Mouse (Mus musculus): Measurements from ENCODE around the gene Litaf. TPM values are rescaled to one million over a fixed set of nuclear protein-coding genes. Genes with fewer than 3 reads are reported as not detected.
"Not testable (repeated sequence)": the region's sequence is repeated elsewhere in the genome, so short reads cannot be mapped to it uniquely, and the experiment has no call there.

The Litaf gene
- polyA plus RNA-seq, 1 experiment from 2014 or later, result 31.6 TPM

GRCm38 (mm10) chr16:10967756-10968155, 98.2 kb downstream of the Litaf start:
- peaks cover 21% of the 10 kb centered on the region for H3K36me3 ChIP-seq
- H3K27me3 ChIP-seq, result no peaks in the 10 kb centered on the region
- no peaks in the 10 kb centered on the region for H3K9me3 ChIP-seq (replicated peaks)
- H3K4me1 ChIP-seq (replicated peaks), result peaks cover 50% of the 10 kb centered on the region
- no peak overlapping the region for H3K9ac ChIP-seq
- no peak for ATAC-seq (ENCODE audit: low read depth)
- 79% methylated on average over 7 of the region's 7 CpGs for WGBS (ENCODE audit: insufficient replicate concordance)
- no peak overlapping the region for H3K4me3 ChIP-seq (replicated peaks)
- no peak overlapping the region for H3K27ac ChIP-seq
- DNase-seq, result no peak
- no peak overlapping the region for H3K4me2 ChIP-seq

- Histone ChIP-seq H3K27ac (no peak overlapping the region), H3K9ac (no peak overlapping the region), H3K36me3 (peaks cover 27% of the 10 kb centered on the region), H3K4me1 (replicated peaks) (peaks cover 50% of the 10 kb centered on the region), H3K4me3 (replicated peaks) (no peak overlapping the region), H3K4me2 (no peak overlapping the region), H3K27me3 (no peaks in the 10 kb centered on the region), H3K9me3 (replicated peaks) (no peaks in the 10 kb centered on the region)
- WGBS (ENCODE audit: insufficient replicate concordance), result 60% methylated on average over 6 of the region's 6 CpGs
- DNase-seq (no peak), ATAC-seq (ENCODE audit: low read depth) (no peak)
Observed at GRCm38 (mm10) chr16:10967013-10967412, 98.9 kb downstream of the Litaf start.

DNA sequence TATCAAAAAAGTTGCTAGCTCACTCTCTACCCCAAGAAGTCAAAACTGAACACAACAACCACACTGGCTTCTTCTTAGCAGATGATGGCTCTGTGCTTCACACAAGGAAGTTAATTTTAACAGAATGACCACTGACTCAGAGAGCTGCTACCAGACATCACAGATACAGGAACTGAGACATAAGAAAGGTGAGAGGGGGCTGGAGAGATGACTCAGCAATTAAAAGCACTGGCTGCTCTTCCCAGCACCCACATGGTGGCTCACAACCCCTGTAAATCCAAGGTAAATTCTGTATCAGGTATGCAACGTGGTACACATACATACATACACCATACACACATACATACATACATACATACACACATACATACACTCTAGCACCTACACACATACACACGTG, 100.9 kb downstream of the Litaf start:
- Histone ChIP-seq H3K4me1 (replicated peaks) (peaks cover 35% of the 10 kb centered on the region), H3K4me3 (replicated peaks) (no peak overlapping the region), H3K27ac (no peak overlapping the region), H3K9ac (no peak overlapping the region), H3K4me2 (no peak overlapping the region), H3K9me3 (replicated peaks) (no peaks in the 10 kb centered on the region), H3K27me3 (no peaks in the 10 kb centered on the region), H3K36me3 (peaks cover 42% of the 10 kb centered on the region)
- ATAC-seq (ENCODE audit: low read depth) (no peak), DNase-seq (no peak)
- WGBS (ENCODE audit: insufficient replicate concordance), result 60% methylated on average over 2 of the region's 2 CpGs

DNA sequence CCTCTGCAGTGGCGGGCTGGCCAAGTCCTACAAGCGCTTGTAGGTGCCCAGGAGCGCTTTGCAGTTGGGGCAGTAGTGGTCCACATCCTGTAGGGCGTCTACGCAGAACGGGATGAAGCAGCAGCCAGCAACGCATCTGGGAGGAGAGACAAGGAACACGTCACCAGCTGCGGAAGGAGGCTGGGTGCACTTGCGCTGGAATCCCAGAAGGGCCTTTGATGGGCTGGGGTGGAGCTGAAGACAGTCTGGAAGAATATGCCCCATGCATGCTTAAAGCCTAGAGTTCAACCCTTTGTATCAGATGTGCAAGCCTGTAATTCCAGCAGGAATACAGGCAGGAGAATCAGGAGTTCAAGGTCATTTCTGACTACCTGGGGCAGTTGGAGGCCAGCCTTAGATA, 105.0 kb downstream of the Litaf start:
- H3K27me3 ChIP-seq, result no peaks in the 10 kb centered on the region
- H3K36me3 ChIP-seq, result peaks cover 50% of the 10 kb centered on the region
- ATAC-seq (ENCODE audit: low read depth) (no peak), DNase-seq (no peak)
- H3K4me3 ChIP-seq (replicated peaks), result no peak overlapping the region
- H3K9ac ChIP-seq, result no peak overlapping the region
- no peak overlapping the region for H3K27ac ChIP-seq
- H3K9me3 ChIP-seq (replicated peaks), result no peaks in the 10 kb centered on the region
- H3K4me2 ChIP-seq, result no peak overlapping the region
- H3K4me1 ChIP-seq (replicated peaks), result peaks cover 15% of the 10 kb centered on the region
- whole genome bisulfite sequencing (ENCODE audit: insufficient replicate concordance), result 78% methylated on average over 10 of the region's 10 CpGs

GRCm38 (mm10) chr16:10958763-10959440, 107.1 kb downstream of the Litaf start:
- no peak for DNase-seq
- H3K9ac ChIP-seq, result no peak overlapping the region
- H3K4me3 ChIP-seq (replicated peaks), result no peak overlapping the region
- H3K36me3 ChIP-seq, result peaks cover 43% of the 10 kb centered on the region
- WGBS (ENCODE audit: insufficient replicate concordance), result 77% methylated on average over 7 of the region's 7 CpGs
- H3K27ac ChIP-seq, result no peak overlapping the region
- no peaks in the 10 kb centered on the region for H3K9me3 ChIP-seq (replicated peaks)
- H3K4me1 ChIP-seq (replicated peaks), result peaks cover 8% of the 10 kb centered on the region; the same call in 1 of the 2 replicates
- H3K27me3 ChIP-seq, result no peaks in the 10 kb centered on the region
- no peak overlapping the region for H3K4me2 ChIP-seq
- ATAC-seq (ENCODE audit: low read depth), result no peak

DNA sequence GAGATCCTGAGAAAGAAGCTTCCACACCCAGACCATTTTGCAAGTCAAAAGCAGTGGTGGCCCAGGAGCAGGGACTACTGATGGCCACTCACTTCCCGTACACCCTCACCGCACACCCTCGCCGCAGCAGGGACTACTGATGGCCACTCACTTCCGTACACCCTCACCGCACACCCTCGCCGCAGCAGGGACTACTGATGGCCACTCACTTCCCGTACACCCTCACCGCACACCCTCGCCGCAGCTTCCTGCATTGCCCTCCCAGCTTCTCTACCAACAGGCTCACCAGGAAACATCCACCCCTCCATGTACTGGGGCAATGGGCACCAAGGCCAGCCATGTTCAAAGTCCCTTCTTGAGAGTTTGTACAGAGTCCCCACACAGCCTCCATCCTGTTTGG, 107.7 kb downstream of the Litaf start:
- WGBS (ENCODE audit: insufficient replicate concordance), result 77% methylated on average over 12 of the region's 12 CpGs
- ATAC-seq (ENCODE audit: low read depth); H3K9ac ChIP-seq: not testable (repeated sequence)

GRCm38 (mm10) chr16:10957794-10958193, 108.2 kb downstream of the Litaf start:
- WGBS (ENCODE audit: insufficient replicate concordance), result 62% methylated on average over 3 of the region's 3 CpGs
- no peak for ATAC-seq (ENCODE audit: low read depth)

More for the DNA sequence above, 107.7 kb downstream of the Litaf start:
- not testable (repeated sequence) for H3K27ac ChIP-seq; H3K4me3 ChIP-seq (replicated peaks); H3K4me2 ChIP-seq; H3K4me1 ChIP-seq (replicated peaks); H3K27me3 ChIP-seq; DNase-seq; H3K9me3 ChIP-seq (replicated peaks)
- peaks cover 39% of the 10 kb centered on the region for H3K36me3 ChIP-seq

GRCm38 (mm10) chr16:10956938-10957685, 108.8 kb downstream of the Litaf start:
- Histone ChIP-seq H3K9me3 (replicated peaks) (no peaks in the 10 kb centered on the region), H3K4me3 (replicated peaks) (no peak overlapping the region), H3K36me3 (peaks cover 29% of the 10 kb centered on the region), H3K4me2 (no peak overlapping the region), H3K9ac (no peak overlapping the region), H3K27ac (no peak overlapping the region), H3K27me3 (no peaks in the 10 kb centered on the region), H3K4me1 (replicated peaks) (0 out of 2 replicates have a peak, but pooled peaks cover 5% of the 10 kb centered on the region)
- no peak for ATAC-seq (ENCODE audit: low read depth)
- DNase-seq, result no peak
- 73% methylated on average over 8 of the region's 8 CpGs for WGBS (ENCODE audit: insufficient replicate concordance)

More at GRCm38 (mm10) chr16:10957794-10958193, 108.2 kb downstream of the Litaf start:
- Histone ChIP-seq H3K36me3 (peaks cover 34% of the 10 kb centered on the region), H3K27ac (no peak overlapping the region), H3K4me1 (replicated peaks) (peaks cover 8% of the 10 kb centered on the region; the same call in 1 of the 2 replicates), H3K27me3 (no peaks in the 10 kb centered on the region), H3K4me3 (replicated peaks) (no peak overlapping the region), H3K9me3 (replicated peaks) (no peaks in the 10 kb centered on the region), H3K4me2 (no peak overlapping the region), H3K9ac (no peak overlapping the region)
- DNase-seq, result no peak

- H3K4me2 ChIP-seq, result no peak overlapping the region
- DNase-seq, result no peak
- no peak overlapping the region for H3K9ac ChIP-seq
- H3K9me3 ChIP-seq (replicated peaks), result no peaks in the 10 kb centered on the region
- no peak for ATAC-seq (ENCODE audit: low read depth)
- no peak overlapping the region for H3K4me3 ChIP-seq (replicated peaks)
- H3K27me3 ChIP-seq, result no peaks in the 10 kb centered on the region
- 0 out of 2 replicates have a peak, but pooled peaks cover 5% of the 10 kb centered on the region for H3K4me1 ChIP-seq (replicated peaks)
- H3K36me3 ChIP-seq, result peaks cover 13% of the 10 kb centered on the region
- 75% methylated on average over 4 of the region's 4 CpGs for WGBS (ENCODE audit: insufficient replicate concordance)
- no peak overlapping the region for H3K27ac ChIP-seq
Observed at GRCm38 (mm10) chr16:10955078-10955477, 110.9 kb downstream of the Litaf start.

- H3K27me3 ChIP-seq, result no peaks in the 10 kb centered on the region
- H3K27ac ChIP-seq, result no peak overlapping the region
- H3K9me3 ChIP-seq (replicated peaks), result no peaks in the 10 kb centered on the region
- H3K4me1 ChIP-seq (replicated peaks), result 0 out of 2 replicates have a peak, but pooled peaks cover 3% of the 10 kb centered on the region
- H3K4me2 ChIP-seq, result no peak overlapping the region
- DNase-seq (no peak), ATAC-seq (ENCODE audit: low read depth) (no peak)
- WGBS (ENCODE audit: insufficient replicate concordance), result 72% methylated on average over 3 of the region's 3 CpGs
- no peak overlapping the region for H3K4me3 ChIP-seq (replicated peaks)
- no peak overlapping the region for H3K9ac ChIP-seq
- H3K36me3 ChIP-seq, result no peaks in the 10 kb centered on the region
Observed at GRCm38 (mm10) chr16:10952881-10953280, 113.1 kb downstream of the Litaf start.

GRCm38 (mm10) chr16:10952071-10952470, 113.9 kb downstream of the Litaf start:
- H3K4me1 ChIP-seq (replicated peaks), result no peaks in the 10 kb centered on the region
- no peak for ATAC-seq (ENCODE audit: low read depth)
- H3K4me2 ChIP-seq, result no peak overlapping the region
- 46% methylated on average over 2 of the region's 2 CpGs for whole genome bisulfite sequencing (ENCODE audit: insufficient replicate concordance)
- H3K36me3 ChIP-seq, result no peaks in the 10 kb centered on the region
- H3K9me3 ChIP-seq (replicated peaks), result no peaks in the 10 kb centered on the region
- H3K27me3 ChIP-seq, result no peaks in the 10 kb centered on the region
- H3K9ac ChIP-seq, result no peak overlapping the region
- no peak for DNase-seq
- H3K27ac ChIP-seq, result no peak overlapping the region
- H3K4me3 ChIP-seq (replicated peaks), result no peak overlapping the region
